Mouse (Mus musculus) forebrain, embryonic 15.5 days (tissue): ENCODE results near the gene Fxr2. TPM values are rescaled to one million over a fixed set of nuclear protein-coding genes. Genes with fewer than 3 reads are reported as not detected.
A peak's percentile ranks its signal among the peaks of the same experiment; 100 is the strongest.
"Not testable (repeated sequence)": the region's sequence is repeated elsewhere in the genome, so short reads cannot be mapped to it uniquely, and the experiment has no call there.

Source experiments
- ATAC-seq: fragments of 200-750 bp; cut with Nextera tagmentation; replicated peaks from 2 replicates; pipeline ENCODE4 v1.8.0; 2017; ENCODE audit warnings: mild to moderate bottlenecking, moderate TSS enrichment, moderate library complexity
- H3K27ac ChIP-seq: fragments of 300-500 bp; sonication (generic); replicated peaks from 2 replicates; pipeline ENCODE4 v1.5.1; 2015; ENCODE audit warnings: mild to moderate bottlenecking, inconsistent platforms
- H3K27me3 ChIP-seq: fragments of 300-500 bp; sonication (generic); 2 replicates; pipeline ENCODE4 v1.6.1; 2015; ENCODE audit warnings: inconsistent platforms
- H3K36me3 ChIP-seq: fragments of 300-500 bp; sonication (generic); 2 replicates; pipeline ENCODE4 v1.6.1; 2015; ENCODE audit warnings: mild to moderate bottlenecking, inconsistent platforms
- H3K4me1 ChIP-seq: fragments of 300-500 bp; sonication (generic); 2 replicates; pipeline ENCODE4 v1.6.1; 2015; ENCODE audit warnings: inconsistent platforms
- H3K4me2 ChIP-seq: fragments of 300-500 bp; sonication (generic); replicated peaks from 2 replicates; pipeline ENCODE4 v1.6.1; 2015; ENCODE audit warnings: mild to moderate bottlenecking, inconsistent platforms
- H3K4me3 ChIP-seq: fragments of 300-500 bp; sonication (generic); 2 replicates; pipeline ENCODE4 v1.5.1; 2015; ENCODE audit warnings: mild to moderate bottlenecking, inconsistent platforms
- H3K9ac ChIP-seq: fragments of 300-500 bp; sonication (generic); replicated peaks from 2 replicates; pipeline ENCODE4 v1.6.1; 2015; ENCODE audit warnings: mild to moderate bottlenecking, inconsistent platforms
- H3K9me3 ChIP-seq: fragments of 300-500 bp; sonication (generic); 2 replicates; pipeline ENCODE4 v1.6.1; 2016; ENCODE audit warnings: inconsistent platforms
- WGBS: fragments of 180-500 bp; shearing (Covaris S2); methylation state at CpG from one replicate; pipeline ENCODE4 v1.1.7; 2015; ENCODE audit warnings: mixed read lengths; 5-methylcytosine and 5-hydroxymethylcytosine counted together
- polyA plus RNA-seq: library from polyadenylated mRNA; unstranded; fragments of >200 nt; fragmentation: Nextera tagmentation; extraction: Ambion mirVana; gene quantifications from 2 replicates; pipeline ENCODE4 v1.2.1, GENCODE M21; 2015

Gene Fxr2
- polyA plus RNA-seq, 1 experiment from 2014 or later, result 41.0 TPM

GRCm38 (mm10) chr11:69616781-69617180 is 16.0 kb upstream of the Fxr2 start:
- H3K9ac ChIP-seq, result no peak overlapping the region

GRCm38 (mm10) chr11:69617805-69618204 is 15.0 kb upstream of the Fxr2 start, which contains the start of gene Shbg:
Gene Shbg, minus strand, starts transcription at chr11:69617905.
- ATAC-seq, result no peak
- 81% methylated on average over 5 of the region's 5 CpGs for WGBS
- Histone ChIP-seq H3K27ac (no peak within 1 kb of the TSS), H3K4me1 (peaks cover 18% of the 10 kb centered on the region), H3K27me3 (no peaks in the 10 kb centered on the region), H3K9me3 (no peaks in the 10 kb centered on the region), H3K9ac (no peak within 1 kb of the TSS), H3K4me3 (no peak within 1 kb of the TSS), H3K36me3 (no peaks in the 10 kb centered on the region), H3K4me2 (no peak within 1 kb of the TSS)

More at GRCm38 (mm10) chr11:69616781-69617180, 16.0 kb upstream of the Fxr2 start:
- ATAC-seq, result no peak
- H3K4me1 ChIP-seq, result peaks cover 10% of the 10 kb centered on the region
- 46% methylated on average over 10 of the region's 10 CpGs for WGBS
- no peaks in the 10 kb centered on the region for H3K36me3 ChIP-seq
- no peak overlapping the region for H3K4me3 ChIP-seq
- no peak overlapping the region for H3K27ac ChIP-seq
- H3K27me3 ChIP-seq, result no peaks in the 10 kb centered on the region
- no peaks in the 10 kb centered on the region for H3K9me3 ChIP-seq
- H3K4me2 ChIP-seq, result no peak overlapping the region

- no peak overlapping the region for H3K27ac ChIP-seq
- peaks cover 17% of the 10 kb centered on the region for H3K4me1 ChIP-seq
- no peaks in the 10 kb centered on the region for H3K27me3 ChIP-seq
- WGBS, result 88% methylated on average over 7 of the region's 7 CpGs
- no peak overlapping the region for H3K4me3 ChIP-seq
- no peaks in the 10 kb centered on the region for H3K9me3 ChIP-seq
- no peaks in the 10 kb centered on the region for H3K36me3 ChIP-seq
- no peak overlapping the region for H3K9ac ChIP-seq
- no peak for ATAC-seq
- H3K4me2 ChIP-seq, result no peak overlapping the region
Observed at GRCm38 (mm10) chr11:69620394-69621081, 12.3 kb upstream of the Fxr2 start.

- peak; percentile 80 for ATAC-seq
- peak within 1 kb of the TSS; percentile 67 for H3K27ac ChIP-seq
- no peaks in the 10 kb centered on the region for H3K27me3 ChIP-seq
- H3K4me3 ChIP-seq, result peak within 1 kb of the TSS; percentile 52
- H3K9me3 ChIP-seq, result no peaks in the 10 kb centered on the region
- WGBS, result under 1% methylated on average over 20 of the region's 20 CpGs
- H3K4me2 ChIP-seq, result peak within 1 kb of the TSS; percentile 73
- H3K4me1 ChIP-seq, result peaks cover 17% of the 10 kb centered on the region
- peak within 1 kb of the TSS; percentile 70 for H3K9ac ChIP-seq
- no peaks in the 10 kb centered on the region for H3K36me3 ChIP-seq
Observed at GRCm38 (mm10) chr11:69621571-69622268, 11.1 kb upstream of the Fxr2 start, which contains the start of gene Sat2. Gene Sat2, plus strand, starts transcription at chr11:69622024.

- H3K4me3 ChIP-seq, result peak overlapping the region; percentile 52
- H3K27me3 ChIP-seq, result no peaks in the 10 kb centered on the region
- peaks cover 17% of the 10 kb centered on the region for H3K4me1 ChIP-seq
- peak overlapping the region; percentile 70 for H3K9ac ChIP-seq
- H3K27ac ChIP-seq, result peak overlapping the region; percentile 67
- WGBS, result 25% methylated on average over 6 of the region's 6 CpGs
- no peaks in the 10 kb centered on the region for H3K9me3 ChIP-seq
- no peaks in the 10 kb centered on the region for H3K36me3 ChIP-seq
- peak overlapping the region; percentile 73 for H3K4me2 ChIP-seq
- no peak for ATAC-seq
Observed at GRCm38 (mm10) chr11:69622406-69622805, 10.4 kb upstream of the Fxr2 start.

GRCm38 (mm10) chr11:69623006-69623405 is 9.8 kb upstream of the Fxr2 start:
- Histone ChIP-seq H3K4me3 (peak overlapping the region; percentile 52), H3K27ac (no peak overlapping the region), H3K4me1 (peaks cover 17% of the 10 kb centered on the region), H3K9ac (peak overlapping the region; percentile 70; the same call in 1 of the 2 replicates), H3K4me2 (peak overlapping the region; percentile 73), H3K9me3 (no peaks in the 10 kb centered on the region), H3K36me3 (no peaks in the 10 kb centered on the region), H3K27me3 (no peaks in the 10 kb centered on the region)
- 76% methylated on average over 4 of the region's 4 CpGs for WGBS
- ATAC-seq, result no peak

GRCm38 (mm10) chr11:69624339-69624738 is 8.5 kb upstream of the Fxr2 start:
- H3K27me3 ChIP-seq, H3K9ac ChIP-seq, H3K36me3 ChIP-seq, H3K4me3 ChIP-seq, ATAC-seq, H3K4me2 ChIP-seq, H3K27ac ChIP-seq, H3K9me3 ChIP-seq: not testable (repeated sequence)
- peaks cover 17% of the 10 kb centered on the region for H3K4me1 ChIP-seq
- WGBS, result 87% methylated on average over 2 of the region's 2 CpGs

GRCm38 (mm10) chr11:69628286-69628685 is 4.5 kb upstream of the Fxr2 start:
- Histone ChIP-seq H3K27me3 (no peaks in the 10 kb centered on the region), H3K9ac (no peak overlapping the region), H3K27ac (no peak overlapping the region), H3K4me2 (no peak overlapping the region), H3K36me3 (no peaks in the 10 kb centered on the region), H3K9me3 (no peaks in the 10 kb centered on the region), H3K4me3 (no peak overlapping the region), H3K4me1 (peaks cover 3% of the 10 kb centered on the region; the same call in 1 of the 2 replicates)
- ATAC-seq, result no peak
- 36% methylated on average over 6 of the region's 6 CpGs for WGBS

GRCm38 (mm10) chr11:69629802-69630201 is 3.0 kb upstream of the Fxr2 start:
- Histone ChIP-seq H3K4me1 (peaks cover 18% of the 10 kb centered on the region), H3K27me3 (no peaks in the 10 kb centered on the region), H3K36me3 (no peaks in the 10 kb centered on the region), H3K27ac (no peak overlapping the region), H3K9me3 (no peaks in the 10 kb centered on the region), H3K4me2 (no peak overlapping the region), H3K9ac (no peak overlapping the region), H3K4me3 (no peak overlapping the region)
- WGBS, result 61% methylated on average over 1 of the region's 1 CpGs
- no peak for ATAC-seq

- H3K4me3 ChIP-seq, result peak overlapping the region; percentile 100
- peak overlapping the region; percentile 96 for H3K27ac ChIP-seq
- H3K27me3 ChIP-seq, result no peaks in the 10 kb centered on the region
- peak; percentile 69 for ATAC-seq
- H3K9ac ChIP-seq, result peak overlapping the region; percentile 100
- H3K4me1 ChIP-seq, result peaks cover 34% of the 10 kb centered on the region
- no peaks in the 10 kb centered on the region for H3K9me3 ChIP-seq
- WGBS, result under 1% methylated on average over 36 of the region's 50 CpGs
- H3K4me2 ChIP-seq, result peak overlapping the region; percentile 73
- H3K36me3 ChIP-seq, result 0 out of 2 replicates have a peak, but pooled peaks cover 4% of the 10 kb centered on the region
Observed at GRCm38 (mm10) chr11:69633128-69633866, 507 bp downstream of the Fxr2 start.

GRCm38 (mm10) chr11:69635471-69635870 is 2.7 kb downstream of the Fxr2 start:
- no peak overlapping the region for H3K9ac ChIP-seq
- no peaks in the 10 kb centered on the region for H3K27me3 ChIP-seq
- peaks cover 34% of the 10 kb centered on the region for H3K4me1 ChIP-seq
- H3K4me2 ChIP-seq, result 0 out of 2 replicates have a peak overlapping the region, but pooled peaks have one; percentile 2
- no peak overlapping the region for H3K27ac ChIP-seq
- H3K4me3 ChIP-seq, result no peak overlapping the region
- no peak for ATAC-seq
- peaks cover 17% of the 10 kb centered on the region for H3K36me3 ChIP-seq
- H3K9me3 ChIP-seq, result no peaks in the 10 kb centered on the region
- 85% methylated on average over 3 of the region's 3 CpGs for WGBS

GRCm38 (mm10) chr11:69645860-69646259 is 13.1 kb downstream of the Fxr2 start:
- Histone ChIP-seq H3K4me3 (no peak overlapping the region), H3K4me1 (no peaks in the 10 kb centered on the region), H3K9me3 (no peaks in the 10 kb centered on the region), H3K4me2 (no peak overlapping the region), H3K36me3 (peaks cover 94% of the 10 kb centered on the region), H3K27me3 (no peaks in the 10 kb centered on the region), H3K9ac (no peak overlapping the region), H3K27ac (no peak overlapping the region)
- WGBS, result 94% methylated on average over 5 of the region's 5 CpGs
- no peak for ATAC-seq
